Mouse (Mus musculus) spleen, adult 2 months (tissue): Measurements from ENCODE around the gene Pced1b. TPM values are rescaled to one million over a fixed set of nuclear protein-coding genes. Genes with fewer than 3 reads are reported as not detected.

Experiments used
- DNase-seq, 2 experiments: peaks; one replicate each; pipeline versions ENCODE4 v3.0.0 to v3.0.0-alpha.2; 2012 to 2021; ENCODE audit warnings: low spot score in 2 of 2, low read depth in 1 of 2
- H3K27ac ChIP-seq: fragments of 200-500 bp; 2 replicates; pipeline ENCODE4 v1.5.1; 2012; ENCODE audit warnings: low read length, inconsistent platforms; ENCODE audit not compliant: insufficient read depth
- H3K27me3 ChIP-seq: fragments of 200-500 bp; 2 replicates; pipeline ENCODE4 v1.6.1; 2012; ENCODE audit warnings: mild to moderate bottlenecking, moderate library complexity, low read length, inconsistent platforms; ENCODE audit not compliant: control insufficient read depth, insufficient read depth
- H3K36me3 ChIP-seq: fragments of 200-500 bp; 2 replicates; pipeline ENCODE4 v1.6.1; 2012; ENCODE audit warnings: mild to moderate bottlenecking, low read length, inconsistent platforms; ENCODE audit not compliant: control insufficient read depth, insufficient read depth
- H3K4me1 ChIP-seq: fragments of 200-500 bp; 2 replicates; pipeline ENCODE4 v1.6.1; 2011; ENCODE audit warnings: inconsistent platforms; ENCODE audit not compliant: control insufficient read depth, insufficient read depth, insufficient read length
- H3K4me3 ChIP-seq: fragments of 200-500 bp; 2 replicates; pipeline ENCODE4 v1.5.1; 2011; ENCODE audit warnings: mild to moderate bottlenecking, inconsistent platforms; ENCODE audit not compliant: insufficient read depth, insufficient read length; ENCODE audit errors: extremely low read depth
- CTCF ChIP-seq: fragments of 200-500 bp; IDR thresholded peaks from 2 replicates; pipeline ENCODE4 v1.5.1; 2011; ENCODE audit warnings: mild to moderate bottlenecking, inconsistent platforms; ENCODE audit not compliant: insufficient read depth, insufficient read length, insufficient replicate concordance; ENCODE audit errors: extremely low read depth
- POLR2A ChIP-seq: fragments of 200-500 bp; IDR thresholded peaks from 2 replicates; pipeline ENCODE4 v1.6.1; 2011; ENCODE audit warnings: low read depth, low read length, inconsistent platforms
- WGBS: fragments of 180-500 bp; shearing (Covaris S2); methylation state at CpG from one replicate; pipeline ENCODE4 v1.1.7; 2018; 5-methylcytosine and 5-hydroxymethylcytosine counted together
- polyA plus RNA-seq: library from polyadenylated mRNA; depleted of rRNA; stranded (reverse); fragments of >200 nt; gene quantifications from 2 replicates; pipeline ENCODE4 v1.2.3, GENCODE M21; 2012

Gene Pced1b
- polyA plus RNA-seq, 1 experiment, result 53.8 TPM

DNA sequence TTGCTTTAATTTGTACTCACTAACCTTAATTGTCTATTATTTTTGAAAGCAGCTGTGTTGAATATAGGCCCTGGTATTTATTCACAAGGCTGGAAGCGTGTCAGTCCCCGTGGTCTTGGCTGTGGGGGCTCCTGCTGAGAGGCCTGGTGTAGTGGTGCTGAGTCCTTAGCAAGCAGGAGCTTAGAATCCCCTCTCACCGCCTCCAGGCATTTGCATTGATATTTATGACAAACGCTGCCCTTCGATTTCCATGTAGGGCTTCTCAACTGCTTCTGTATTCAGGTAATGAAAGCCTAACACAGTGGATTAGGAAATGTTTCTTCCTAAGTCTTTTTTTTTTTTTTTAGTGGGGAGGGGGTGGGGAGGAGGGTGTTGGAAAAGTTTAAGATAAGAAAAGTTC lies 75.9 kb downstream of the Pced1b start:
- 91% methylated on average over 5 of the region's 5 CpGs for WGBS
- H3K27me3 ChIP-seq, result no peaks in the 10 kb centered on the region

GRCm38 (mm10) chr15:97323466-97323865 lies 76.6 kb downstream of the Pced1b start:
- no peaks in the 10 kb centered on the region; the same call in 1 of the 2 replicates for H3K36me3 ChIP-seq
- 87% methylated on average over 24 of the region's 24 CpGs for WGBS
- H3K27ac ChIP-seq, result no peak overlapping the region
- H3K4me3 ChIP-seq, result no peak overlapping the region
- no peaks in the 10 kb centered on the region for H3K4me1 ChIP-seq
- DNase-seq, result no peak
- TF ChIP-seq POLR2A, result no peak
- no peak for TF ChIP-seq CTCF
- H3K27me3 ChIP-seq, result no peaks in the 10 kb centered on the region

More for the DNA sequence above, 75.9 kb downstream of the Pced1b start:
- TF ChIP-seq CTCF (no peak), POLR2A (no peak)
- Histone ChIP-seq H3K27ac (no peak overlapping the region), H3K4me3 (no peak overlapping the region), H3K4me1 (no peaks in the 10 kb centered on the region), H3K36me3 (no peaks in the 10 kb centered on the region; the same call in 1 of the 2 replicates)
- no peak for DNase-seq

DNA sequence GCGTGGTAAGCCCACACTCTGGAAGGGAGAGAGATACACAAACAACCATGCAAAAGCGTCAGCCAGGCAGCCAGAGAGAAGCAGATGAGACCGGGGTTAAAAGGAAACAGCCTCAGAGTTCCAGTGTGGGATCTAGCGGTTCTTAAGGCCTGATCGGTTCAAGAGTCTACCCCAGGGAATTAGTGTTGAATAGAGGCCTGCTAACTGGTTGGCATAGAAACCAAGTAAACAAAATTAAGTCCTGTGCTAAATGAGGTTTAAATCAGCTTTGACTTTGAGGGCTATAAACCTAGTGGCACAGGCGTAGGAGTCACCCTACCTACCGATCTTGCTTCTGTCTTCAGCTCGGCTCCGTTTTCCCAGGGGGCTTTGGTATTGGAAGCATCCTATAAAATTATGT lies 77.4 kb downstream of the Pced1b start:
- DNase-seq, result no peak
- 87% methylated on average over 9 of the region's 9 CpGs for WGBS
- Histone ChIP-seq H3K4me1 (no peaks in the 10 kb centered on the region), H3K27ac (no peak overlapping the region), H3K36me3 (no peaks in the 10 kb centered on the region; the same call in 1 of the 2 replicates), H3K4me3 (no peak overlapping the region), H3K27me3 (no peaks in the 10 kb centered on the region)
- TF ChIP-seq CTCF, result no peak
- no peak for TF ChIP-seq POLR2A

GRCm38 (mm10) chr15:97327500-97328081 lies 80.7 kb downstream of the Pced1b start:
- TF ChIP-seq CTCF, result peak; percentile 71; the same call in 1 of the 2 replicates
- no peak for TF ChIP-seq POLR2A
- WGBS, result 89% methylated on average over 18 of the region's 18 CpGs
- Histone ChIP-seq H3K36me3 (no peaks in the 10 kb centered on the region), H3K4me1 (no peaks in the 10 kb centered on the region), H3K4me3 (no peak overlapping the region), H3K27ac (no peak overlapping the region), H3K27me3 (no peaks in the 10 kb centered on the region)
- DNase-seq, result peak; percentile 42 to 46

- Histone ChIP-seq H3K27ac (no peak overlapping the region), H3K4me1 (no peaks in the 10 kb centered on the region), H3K27me3 (no peaks in the 10 kb centered on the region), H3K4me3 (no peak overlapping the region), H3K36me3 (peaks cover 1% of the 10 kb centered on the region; the same call in 1 of the 2 replicates)
- no peak for TF ChIP-seq POLR2A
- no peak for TF ChIP-seq CTCF
- WGBS, result 90% methylated on average over 9 of the region's 9 CpGs
- no peak for DNase-seq
Measured at GRCm38 (mm10) chr15:97332582-97332981, 85.7 kb downstream of the Pced1b start.

DNA sequence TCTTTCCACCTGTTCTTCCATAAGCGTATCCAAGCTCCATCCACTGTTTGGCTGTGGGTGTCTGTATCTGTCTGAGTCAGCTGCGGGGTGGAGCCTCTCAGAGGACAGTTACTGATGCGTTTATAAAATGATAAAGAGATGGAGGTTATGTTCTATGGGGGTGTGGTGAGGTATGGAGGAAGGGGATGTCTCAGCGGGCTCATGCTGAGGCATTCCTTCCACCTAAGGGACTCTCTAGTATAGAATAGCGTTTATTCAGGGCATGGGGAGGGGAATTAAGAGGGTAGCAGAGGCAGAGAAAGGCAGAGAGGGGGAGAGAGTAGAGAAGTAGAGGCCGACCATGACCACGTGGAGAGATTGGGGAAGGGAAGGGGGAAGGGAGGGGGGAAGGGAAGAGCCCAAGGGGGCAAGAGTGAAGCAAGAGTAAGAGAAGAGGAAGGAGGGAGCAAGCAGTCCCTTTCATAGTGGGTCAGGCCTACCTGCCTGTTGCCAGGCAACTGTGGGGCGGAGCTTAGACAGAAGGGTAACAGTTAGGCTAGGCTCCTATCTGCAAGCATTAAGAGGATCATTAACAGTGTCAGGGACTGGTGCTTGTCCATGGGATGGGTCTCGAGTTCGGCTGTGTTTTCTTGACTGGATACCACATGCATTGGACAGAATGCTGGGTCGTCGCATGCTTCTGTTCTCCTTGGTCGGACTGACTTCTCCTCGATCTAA lies 90.9 kb downstream of the Pced1b start:
- DNase-seq, result peak in 1 of 2 experiments; percentile 27
- peaks cover 1% of the 10 kb centered on the region; the same call in 1 of the 2 replicates for H3K36me3 ChIP-seq
- TF ChIP-seq CTCF (no peak), POLR2A (no peak)
- no peak overlapping the region for H3K4me3 ChIP-seq
- 66% methylated on average over 14 of the region's 14 CpGs for WGBS
- no peaks in the 10 kb centered on the region for H3K27me3 ChIP-seq
- H3K4me1 ChIP-seq, result peaks cover 9% of the 10 kb centered on the region; the same call in 1 of the 2 replicates
- H3K27ac ChIP-seq, result no peak overlapping the region
